Mouse (Mus musculus): Measurements from ENCODE around the gene Chn1. TPM values are rescaled to one million over a fixed set of nuclear protein-coding genes. Genes with fewer than 3 reads are reported as not detected.

The Chn1 gene
- polyA plus RNA-seq, 1 experiment from 2014 or later = 53.7 TPM

GRCm38 (mm10) chr2:73659041-73659440 is 116.1 kb downstream of the Chn1 start:
- H3K27ac ChIP-seq (ENCODE audit: low read length) = no peak overlapping the region
- WGBS = 58% methylated on average over 8 of the region's 8 CpGs
- H3K4me2 ChIP-seq (ENCODE audit: low read depth, low read length) = peak overlapping the region; percentile 58
- H3K4me1 ChIP-seq (replicated peaks; ENCODE audit: control insufficient read depth, insufficient read depth, low read length) = peaks cover 18% of the 10 kb centered on the region
- H3K4me3 ChIP-seq (ENCODE audit: low read length) = peak overlapping the region; percentile 46
- no peaks in the 10 kb centered on the region for H3K36me3 ChIP-seq (ENCODE audit: control insufficient read depth, insufficient read depth, low read length)
- no peaks in the 10 kb centered on the region for H3K9me3 ChIP-seq (ENCODE audit: control insufficient read depth, low read length)
- no peak for ATAC-seq (ENCODE audit: low read depth)
- no peaks in the 10 kb centered on the region for H3K27me3 ChIP-seq (ENCODE audit: control insufficient read depth, insufficient read depth, low read depth, low read length)
- H3K9ac ChIP-seq (ENCODE audit: low read length) = peak overlapping the region; percentile 16

GRCm38 (mm10) chr2:73657961-73658360 is 117.2 kb downstream of the Chn1 start:
- Histone ChIP-seq H3K4me3 (ENCODE audit: low read length) (peak overlapping the region; percentile 28), H3K9me3 (ENCODE audit: control insufficient read depth, low read length) (no peaks in the 10 kb centered on the region), H3K4me2 (ENCODE audit: low read depth, low read length) (peak overlapping the region; percentile 47), H3K4me1 (replicated peaks; ENCODE audit: control insufficient read depth, insufficient read depth, low read length) (peaks cover 18% of the 10 kb centered on the region), H3K36me3 (ENCODE audit: control insufficient read depth, insufficient read depth, low read length) (no peaks in the 10 kb centered on the region), H3K27ac (ENCODE audit: low read length) (peak overlapping the region; percentile 36), H3K9ac (ENCODE audit: low read length) (peak overlapping the region; percentile 24; the same call in 1 of the 2 replicates), H3K27me3 (ENCODE audit: control insufficient read depth, insufficient read depth, low read depth, low read length) (no peaks in the 10 kb centered on the region)
- no peak for ATAC-seq (ENCODE audit: low read depth)
- 70% methylated on average over 3 of the region's 3 CpGs for WGBS

- no peaks in the 10 kb centered on the region for H3K9me3 ChIP-seq (ENCODE audit: control insufficient read depth, low read length)
- peak; percentile 69 for ATAC-seq (ENCODE audit: low read depth)
- H3K27ac ChIP-seq (ENCODE audit: low read length) = peak overlapping the region; percentile 36
- H3K4me2 ChIP-seq (ENCODE audit: low read depth, low read length) = peak overlapping the region; percentile 47
- 17% methylated on average over 7 of the region's 7 CpGs for WGBS
- no peaks in the 10 kb centered on the region for H3K27me3 ChIP-seq (ENCODE audit: control insufficient read depth, insufficient read depth, low read depth, low read length)
- peaks cover 18% of the 10 kb centered on the region for H3K4me1 ChIP-seq (replicated peaks; ENCODE audit: control insufficient read depth, insufficient read depth, low read length)
- H3K9ac ChIP-seq (ENCODE audit: low read length) = peak overlapping the region; percentile 0
- peak overlapping the region; percentile 37 for H3K4me3 ChIP-seq (ENCODE audit: low read length)
- H3K36me3 ChIP-seq (ENCODE audit: control insufficient read depth, insufficient read depth, low read length) = no peaks in the 10 kb centered on the region
These were observed 118.0 kb downstream of the Chn1 start for GRCm38 (mm10) chr2:73657151-73657550.

- no peaks in the 10 kb centered on the region for H3K27me3 ChIP-seq (ENCODE audit: control insufficient read depth, insufficient read depth, low read depth, low read length)
- H3K4me1 ChIP-seq (replicated peaks; ENCODE audit: control insufficient read depth, insufficient read depth, low read length) = peaks cover 14% of the 10 kb centered on the region
- no peaks in the 10 kb centered on the region for H3K36me3 ChIP-seq (ENCODE audit: control insufficient read depth, insufficient read depth, low read length)
- H3K4me2 ChIP-seq (ENCODE audit: low read depth, low read length) = no peak overlapping the region
- no peak overlapping the region for H3K4me3 ChIP-seq (ENCODE audit: low read length)
- no peak for ATAC-seq (ENCODE audit: low read depth)
- WGBS = 57% methylated on average over 4 of the region's 4 CpGs
- H3K27ac ChIP-seq (ENCODE audit: low read length) = peak overlapping the region; percentile 29
- no peaks in the 10 kb centered on the region for H3K9me3 ChIP-seq (ENCODE audit: control insufficient read depth, low read length)
- H3K9ac ChIP-seq (ENCODE audit: low read length) = no peak overlapping the region
These were observed 119.5 kb downstream of the Chn1 start for GRCm38 (mm10) chr2:73655663-73656062.

- H3K36me3 ChIP-seq (ENCODE audit: control insufficient read depth, insufficient read depth, low read length) = no peaks in the 10 kb centered on the region
- no peak overlapping the region for H3K4me3 ChIP-seq (ENCODE audit: low read length)
- peak overlapping the region; percentile 93 for H3K27ac ChIP-seq (ENCODE audit: low read length)
- H3K4me2 ChIP-seq (ENCODE audit: low read depth, low read length) = peak overlapping the region; percentile 25
- H3K9ac ChIP-seq (ENCODE audit: low read length) = peak overlapping the region; percentile 33
- H3K4me1 ChIP-seq (replicated peaks; ENCODE audit: control insufficient read depth, insufficient read depth, low read length) = peaks cover 12% of the 10 kb centered on the region
- ATAC-seq (ENCODE audit: low read depth) = peak; percentile 59
- H3K27me3 ChIP-seq (ENCODE audit: control insufficient read depth, insufficient read depth, low read depth, low read length) = no peaks in the 10 kb centered on the region
- no peaks in the 10 kb centered on the region for H3K9me3 ChIP-seq (ENCODE audit: control insufficient read depth, low read length)
- WGBS = 25% methylated on average over 1 of the region's 1 CpGs
These were observed 120.3 kb downstream of the Chn1 start for GRCm38 (mm10) chr2:73654892-73655243.

- Histone ChIP-seq H3K4me3 (ENCODE audit: low read length) (no peak overlapping the region), H3K9me3 (ENCODE audit: control insufficient read depth, low read length) (no peaks in the 10 kb centered on the region), H3K36me3 (ENCODE audit: control insufficient read depth, insufficient read depth, low read length) (no peaks in the 10 kb centered on the region), H3K4me2 (ENCODE audit: low read depth, low read length) (peak overlapping the region; percentile 25), H3K27ac (ENCODE audit: low read length) (peak overlapping the region; percentile 93), H3K27me3 (ENCODE audit: control insufficient read depth, insufficient read depth, low read depth, low read length) (no peaks in the 10 kb centered on the region), H3K9ac (ENCODE audit: low read length) (peak overlapping the region; percentile 33), H3K4me1 (replicated peaks; ENCODE audit: control insufficient read depth, insufficient read depth, low read length) (peaks cover 12% of the 10 kb centered on the region)
- WGBS = 20% methylated on average over 4 of the region's 4 CpGs
- ATAC-seq (ENCODE audit: low read depth) = peak; percentile 80
These were observed 120.9 kb downstream of the Chn1 start for GRCm38 (mm10) chr2:73654059-73654891.

- Histone ChIP-seq H3K4me2 (ENCODE audit: low read depth, low read length) (no peak overlapping the region), H3K9ac (ENCODE audit: low read length) (no peak overlapping the region), H3K36me3 (ENCODE audit: control insufficient read depth, insufficient read depth, low read length) (no peaks in the 10 kb centered on the region), H3K27me3 (ENCODE audit: control insufficient read depth, insufficient read depth, low read depth, low read length) (no peaks in the 10 kb centered on the region), H3K4me3 (ENCODE audit: low read length) (no peak overlapping the region), H3K9me3 (ENCODE audit: control insufficient read depth, low read length) (no peaks in the 10 kb centered on the region), H3K27ac (ENCODE audit: low read length) (no peak overlapping the region), H3K4me1 (replicated peaks; ENCODE audit: control insufficient read depth, insufficient read depth, low read length) (no peaks in the 10 kb centered on the region)
- WGBS = 89% methylated on average over 6 of the region's 6 CpGs
- no peak for ATAC-seq (ENCODE audit: low read depth)
These were observed 137.5 kb downstream of the Chn1 start for GRCm38 (mm10) chr2:73637688-73638087.

- WGBS = 64% methylated on average over 3 of the region's 3 CpGs
- no peak overlapping the region for H3K27ac ChIP-seq (ENCODE audit: low read length)
- no peaks in the 10 kb centered on the region for H3K4me1 ChIP-seq (replicated peaks; ENCODE audit: control insufficient read depth, insufficient read depth, low read length)
- H3K9ac ChIP-seq (ENCODE audit: low read length) = no peak overlapping the region
- ATAC-seq (ENCODE audit: low read depth) = no peak
- 0 out of 2 replicates have a peak, but pooled peaks cover 3% of the 10 kb centered on the region for H3K36me3 ChIP-seq (ENCODE audit: control insufficient read depth, insufficient read depth, low read length)
- no peak overlapping the region for H3K4me2 ChIP-seq (ENCODE audit: low read depth, low read length)
- no peaks in the 10 kb centered on the region for H3K9me3 ChIP-seq (ENCODE audit: control insufficient read depth, low read length)
- H3K4me3 ChIP-seq (ENCODE audit: low read length) = no peak overlapping the region
- H3K27me3 ChIP-seq (ENCODE audit: control insufficient read depth, insufficient read depth, low read depth, low read length) = no peaks in the 10 kb centered on the region
These were observed 138.8 kb downstream of the Chn1 start for GRCm38 (mm10) chr2:73636387-73636786.

- 88% methylated on average over 7 of the region's 7 CpGs for WGBS
- no peak for ATAC-seq (ENCODE audit: low read depth)
- no peak overlapping the region for H3K9ac ChIP-seq (ENCODE audit: low read length)
- H3K9me3 ChIP-seq (ENCODE audit: control insufficient read depth, low read length) = peaks cover 4% of the 10 kb centered on the region; the same call in 1 of the 2 replicates
- H3K4me3 ChIP-seq (ENCODE audit: low read length) = no peak overlapping the region
- H3K27ac ChIP-seq (ENCODE audit: low read length) = no peak overlapping the region
- no peaks in the 10 kb centered on the region for H3K4me1 ChIP-seq (replicated peaks; ENCODE audit: control insufficient read depth, insufficient read depth, low read length)
- no peak overlapping the region for H3K4me2 ChIP-seq (ENCODE audit: low read depth, low read length)
- H3K36me3 ChIP-seq (ENCODE audit: control insufficient read depth, insufficient read depth, low read length) = peaks cover 7% of the 10 kb centered on the region
- H3K27me3 ChIP-seq (ENCODE audit: control insufficient read depth, insufficient read depth, low read depth, low read length) = no peaks in the 10 kb centered on the region
These were observed 143.3 kb downstream of the Chn1 start for GRCm38 (mm10) chr2:73631816-73632215.

All from lung, embryonic 16.5 days (tissue).